Mouse (Mus musculus) liver, embryonic 14.5 days (tissue): Measurements from ENCODE around the gene Tex10.

Experiments used
- CTCF ChIP-seq: IDR thresholded peaks from 2 replicates; pipeline ENCODE4 v1.5.1; 2016; ENCODE audit warnings: antibody characterized with exemption, low read depth, control low read depth
- EP300 ChIP-seq: IDR thresholded peaks from 2 replicates; pipeline ENCODE4 v1.6.1; 2016; ENCODE audit warnings: antibody characterized with exemption, low read depth

GRCm38 (mm10) chr4:48380940-48381339 is 92.3 kb downstream of the Tex10 start:
- TF ChIP-seq CTCF (peak; percentile 50), EP300 (no peak)
